In the genomic region with DNA sequence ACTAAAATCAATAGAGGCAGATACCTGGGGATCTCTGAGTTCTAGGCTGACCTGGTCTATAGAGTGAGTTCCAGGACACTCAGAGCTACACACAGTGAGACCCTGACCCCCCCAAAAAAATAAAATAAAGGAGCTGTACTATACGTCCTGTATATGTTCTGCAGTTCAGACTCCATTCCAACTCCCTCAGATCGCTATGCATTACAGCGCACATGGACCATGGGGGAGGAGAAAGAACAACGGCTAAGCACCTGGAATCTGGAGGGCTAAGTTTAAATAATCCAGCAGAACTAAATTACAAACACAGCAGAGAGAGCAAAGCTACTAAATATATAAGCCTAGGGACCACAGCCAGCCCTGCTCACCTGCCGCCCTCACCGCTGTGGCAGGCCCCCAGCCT, we compare ENCODE assay signal across 15 mouse cellular contexts. TPM values are rescaled to one million over a fixed set of nuclear protein-coding genes. Genes with fewer than 3 reads are reported as not detected.
DNase-seq lines count a peak whose midpoint lies in the region; ATAC-seq and TF ChIP-seq lines count a peak whose summit lies in the region.
"Had no signal": no experiment of that assay in that cellular context is flagged by ENCODE, and none has a peak within 500 bp of the region (broad histone marks: within the 10 kb centered on the region; RNA-seq: fewer than 3 reads in every experiment).

No protein-coding gene starts in this region.

- no peak for TF ChIP-seq CTCF in kidney, postnatal 0 days (IDR thresholded peaks at IDR 0.05; ENCODE audit: low read depth)

- H3K27ac ChIP-seq in heart, embryonic 12.5 days (ENCODE audit: poor library complexity, severe bottlenecking): peak overlapping the region; percentile 91
- H3K27ac ChIP-seq in kidney, postnatal 0 days: peak overlapping the region; percentile 14; the same call in 1 of the 2 replicates
- H3K27ac ChIP-seq in brown adipose tissue, adult 24 weeks (replicated peaks; ENCODE audit: low read depth, low read length): peak overlapping the region; percentile 74
- H3K27ac ChIP-seq in liver, embryonic 16.5 days (ENCODE audit: low read length): peak overlapping the region; percentile 6
- H3K27ac ChIP-seq in forebrain, embryonic 14.5 days (ENCODE audit: low read depth, low read length): no peak overlapping the region
- H3K27ac ChIP-seq: embryonic facial prominence, embryonic 13.5 days; forebrain, embryonic 13.5 days; neural tube, embryonic 15.5 days had no signal

- no peaks in the 10 kb centered on the region for H3K27me3 ChIP-seq in heart, embryonic 12.5 days (replicated peaks)
- H3K27me3 ChIP-seq in kidney, postnatal 0 days (ENCODE audit: insufficient read depth, low read length): no peaks in the 10 kb centered on the region
- no peaks in the 10 kb centered on the region for H3K27me3 ChIP-seq in liver, embryonic 16.5 days (ENCODE audit: control insufficient read depth, insufficient read depth, low read depth, low read length)
- no peaks in the 10 kb centered on the region for H3K27me3 ChIP-seq in forebrain, embryonic 14.5 days (replicated peaks; ENCODE audit: control insufficient read depth, insufficient read depth, low read length)
- H3K27me3 ChIP-seq: embryonic facial prominence, embryonic 13.5 days; forebrain, embryonic 13.5 days; neural tube, embryonic 15.5 days had no signal

- H3K4me3 ChIP-seq in heart, embryonic 12.5 days: no peak overlapping the region
- no peak overlapping the region for H3K4me3 ChIP-seq in kidney, postnatal 0 days (replicated peaks; ENCODE audit: low read depth, low read length)
- H3K4me3 ChIP-seq in brown adipose tissue, adult 24 weeks (ENCODE audit: insufficient read depth, low read depth, low read length): no peak overlapping the region
- H3K4me3 ChIP-seq in liver, embryonic 16.5 days (ENCODE audit: low read depth, low read length): no peak overlapping the region
- H3K4me3 ChIP-seq in forebrain, embryonic 14.5 days (ENCODE audit: low read depth, low read length): no peak overlapping the region
- H3K4me3 ChIP-seq: embryonic facial prominence, embryonic 13.5 days; forebrain, embryonic 13.5 days; neural tube, embryonic 15.5 days had no signal

- peak overlapping the region; percentile 10 for H3K4me2 ChIP-seq in heart, embryonic 12.5 days
- no peak overlapping the region for H3K4me2 ChIP-seq in kidney, postnatal 0 days (ENCODE audit: low read length)
- H3K4me2 ChIP-seq in liver, embryonic 16.5 days (ENCODE audit: low read depth, low read length): no peak overlapping the region
- H3K4me2 ChIP-seq in forebrain, embryonic 14.5 days (ENCODE audit: low read length): no peak overlapping the region
- H3K4me2 ChIP-seq: embryonic facial prominence, embryonic 13.5 days; forebrain, embryonic 13.5 days; neural tube, embryonic 15.5 days had no signal

- H3K9me3 ChIP-seq in heart, embryonic 12.5 days (replicated peaks): no peaks in the 10 kb centered on the region
- H3K9me3 ChIP-seq in kidney, postnatal 0 days (replicated peaks; ENCODE audit: low read length): no peaks in the 10 kb centered on the region
- H3K9me3 ChIP-seq in liver, embryonic 16.5 days (replicated peaks; ENCODE audit: control insufficient read depth, low read length): no peaks in the 10 kb centered on the region
- H3K9me3 ChIP-seq in forebrain, embryonic 14.5 days (replicated peaks; ENCODE audit: control insufficient read depth, low read length): no peaks in the 10 kb centered on the region
- H3K9me3 ChIP-seq: embryonic facial prominence, embryonic 13.5 days; forebrain, embryonic 13.5 days; neural tube, embryonic 15.5 days had no signal

- no peak for DNase-seq in heart, adult 18-20 months
- no peak for DNase-seq in kidney, postnatal 0 days (ENCODE audit: low spot score)
- DNase-seq in kidney, postnatal 36 days: no peak
- DNase-seq in forebrain, embryonic 14.5 days (ENCODE audit: low spot score): no peak
- DNase-seq in layer of hippocampus, adult 9-10 months (ENCODE audit: low spot score): no peak
- DNase-seq: cerebellum, postnatal 14 days; gastrocnemius, postnatal 25 days; right cerebral cortex, postnatal 25 days; thymus, postnatal 4 days had no signal

- 0 out of 2 replicates have a peak, but pooled peaks cover 5% of the 10 kb centered on the region for H3K36me3 ChIP-seq in heart, embryonic 12.5 days
- 0 out of 2 replicates have a peak, but pooled peaks cover 14% of the 10 kb centered on the region for H3K36me3 ChIP-seq in kidney, postnatal 0 days (ENCODE audit: insufficient read depth, low read length)
- no peaks in the 10 kb centered on the region for H3K36me3 ChIP-seq in liver, embryonic 16.5 days (ENCODE audit: control insufficient read depth, insufficient read depth)
- H3K36me3 ChIP-seq in forebrain, embryonic 14.5 days (ENCODE audit: control insufficient read depth, insufficient read depth, low read length): no peaks in the 10 kb centered on the region
- H3K36me3 ChIP-seq: embryonic facial prominence, embryonic 13.5 days; neural tube, embryonic 15.5 days had no signal

- H3K4me1 ChIP-seq in heart, embryonic 12.5 days (replicated peaks): peaks cover 63% of the 10 kb centered on the region
- H3K4me1 ChIP-seq in kidney, postnatal 0 days (replicated peaks; ENCODE audit: insufficient read depth, low read length): peaks cover 18% of the 10 kb centered on the region
- peaks cover 17% of the 10 kb centered on the region for H3K4me1 ChIP-seq in brown adipose tissue, adult 24 weeks (ENCODE audit: control insufficient read depth, insufficient read depth, insufficient read length, low read length)
- peaks cover 13% of the 10 kb centered on the region for H3K4me1 ChIP-seq in liver, embryonic 16.5 days (ENCODE audit: control insufficient read depth, low read depth, low read length)
- peaks cover 17% of the 10 kb centered on the region for H3K4me1 ChIP-seq in forebrain, embryonic 14.5 days (ENCODE audit: control insufficient read depth, insufficient read depth, low read length)

- ATAC-seq in heart, embryonic 12.5 days (ENCODE audit: insufficient number of reproducible peaks, low FRiP score): no peak
- ATAC-seq in kidney, postnatal 0 days (replicated peaks; ENCODE audit: low FRiP score, low read depth): no peak
- no peak for ATAC-seq in liver, embryonic 16.5 days (ENCODE audit: low read depth)
- ATAC-seq in forebrain, embryonic 14.5 days: no peak
- ATAC-seq: forebrain, embryonic 13.5 days had no signal

- 0 out of 2 replicates have a peak overlapping the region, but pooled peaks have one; percentile 48 for H3K9ac ChIP-seq in heart, embryonic 12.5 days
- no peak overlapping the region for H3K9ac ChIP-seq in kidney, postnatal 0 days (ENCODE audit: low read depth, low read length)
- no peak overlapping the region for H3K9ac ChIP-seq in liver, embryonic 16.5 days (ENCODE audit: low read depth, low read length)
- no peak overlapping the region for H3K9ac ChIP-seq in forebrain, embryonic 14.5 days (ENCODE audit: low read length)
- H3K9ac ChIP-seq: embryonic facial prominence, embryonic 13.5 days; forebrain, embryonic 13.5 days; neural tube, embryonic 15.5 days had no signal

- WGBS in heart, embryonic 12.5 days: 63% methylated on average over 6 of the region's 6 CpGs
- 70% methylated on average over 6 of the region's 6 CpGs for WGBS in kidney, postnatal 0 days
- WGBS in liver, embryonic 16.5 days (ENCODE audit: insufficient replicate concordance): 81% methylated on average over 6 of the region's 6 CpGs
- WGBS in forebrain, embryonic 14.5 days: 87% methylated on average over 6 of the region's 6 CpGs

RNA-seq across cellular contexts. Expression of a gene that starts 48.0 kb away (rescaled TPM):
- polyA plus RNA-seq in heart, embryonic 12.5 days (2016; fragmentation: Nextera tagmentation; extraction: Ambion mirVana): 33.7 and 34.2 TPM in 2 replicates
- 10 to 100 TPM in 1 of 2 experiments, 1 to 10 TPM in 1; 7.2 to 10.6 TPM for total RNA-seq in heart, adult 18-20 months (2021)
- 31.6 and 35.9 TPM in 2 replicates for polyA plus RNA-seq in kidney, postnatal 0 days (2015; fragmentation: Nextera tagmentation; extraction: Ambion mirVana)
- polyA plus RNA-seq in brown adipose tissue, adult 24 weeks (2012; ENCODE audit: insufficient read depth, insufficient read length, missing spikeins): 6.6 and 7.0 TPM in 2 replicates
- polyA plus RNA-seq in liver, embryonic 16.5 days (2015; fragmentation: Nextera tagmentation; extraction: Ambion mirVana): 13.9 and 14.0 TPM in 2 replicates
- polyA plus RNA-seq in forebrain, embryonic 14.5 days (2014; fragmentation: Nextera tagmentation; extraction: Ambion mirVana): 13.1 and 16.0 TPM in 2 replicates

RNA-seq across cellular contexts. Expression of a gene that starts 50.6 kb away (rescaled TPM):
- polyA plus RNA-seq in heart, embryonic 12.5 days (2016; fragmentation: Nextera tagmentation; extraction: Ambion mirVana): 3.5 and 3.9 TPM in 2 replicates
- 1 to 10 TPM; 2.6 to 2.8 TPM for total RNA-seq in heart, adult 18-20 months (2021)
- polyA plus RNA-seq in kidney, postnatal 0 days (2015; fragmentation: Nextera tagmentation; extraction: Ambion mirVana): 19.9 and 24.5 TPM in 2 replicates
- polyA plus RNA-seq in brown adipose tissue, adult 24 weeks (2012; ENCODE audit: insufficient read depth, insufficient read length, missing spikeins): 2.3 and 2.4 TPM in 2 replicates
- 6.3 and 6.9 TPM in 2 replicates for polyA plus RNA-seq in liver, embryonic 16.5 days (2015; fragmentation: Nextera tagmentation; extraction: Ambion mirVana)
- polyA plus RNA-seq in forebrain, embryonic 14.5 days (2014; fragmentation: Nextera tagmentation; extraction: Ambion mirVana): 1.7 TPM in 2 replicates

RNA-seq across cellular contexts. Expression of a gene that starts 55.8 kb away (rescaled TPM):
- 68.1 and 68.9 TPM in 2 replicates for polyA plus RNA-seq in heart, embryonic 12.5 days (2016; fragmentation: Nextera tagmentation; extraction: Ambion mirVana)
- 10 to 100 TPM; 55.1 to 67.8 TPM for total RNA-seq in heart, adult 18-20 months (2021)
- 63.5 and 65.1 TPM in 2 replicates for polyA plus RNA-seq in kidney, postnatal 0 days (2015; fragmentation: Nextera tagmentation; extraction: Ambion mirVana)
- 49.2 and 54.3 TPM in 2 replicates for polyA plus RNA-seq in brown adipose tissue, adult 24 weeks (2012; ENCODE audit: insufficient read depth, insufficient read length, missing spikeins)
- 19.3 and 21.5 TPM in 2 replicates for polyA plus RNA-seq in liver, embryonic 16.5 days (2015; fragmentation: Nextera tagmentation; extraction: Ambion mirVana)
- polyA plus RNA-seq in forebrain, embryonic 14.5 days (2014; fragmentation: Nextera tagmentation; extraction: Ambion mirVana): 56.1 and 67.9 TPM in 2 replicates
